Mouse (Mus musculus) neural tube, embryonic 15.5 days (tissue): Measurements from ENCODE around the gene Ormdl1. TPM values are rescaled to one million over a fixed set of nuclear protein-coding genes. Genes with fewer than 3 reads are reported as not detected.
A peak's percentile ranks its signal among the peaks of the same experiment; 100 is the strongest.
"Not testable (repeated sequence)": the region's sequence is repeated elsewhere in the genome, so short reads cannot be mapped to it uniquely, and the experiment has no call there.

ENCODE experiments used
- ATAC-seq: fragments of 200-750 bp; cut with Nextera tagmentation; 2 replicates; pipeline ENCODE4 v1.8.0; 2017; ENCODE audit warnings: mild to moderate bottlenecking, moderate TSS enrichment, moderate library complexity; ENCODE audit not compliant: low FRiP score
- H3K27ac ChIP-seq: fragments of 300-500 bp; sonication (generic); replicated peaks from 2 replicates; pipeline ENCODE4 v1.5.1; 2015; ENCODE audit warnings: mild to moderate bottlenecking, inconsistent platforms
- H3K27me3 ChIP-seq: fragments of 300-500 bp; sonication (generic); replicated peaks from 2 replicates; pipeline ENCODE4 v1.6.1; 2015; ENCODE audit warnings: inconsistent platforms
- H3K36me3 ChIP-seq: fragments of 300-500 bp; sonication (generic); 2 replicates; pipeline ENCODE4 v1.6.1; 2015; ENCODE audit warnings: inconsistent platforms
- H3K4me1 ChIP-seq: fragments of 300-500 bp; sonication (generic); 2 replicates; pipeline ENCODE4 v1.6.1; 2015; ENCODE audit warnings: inconsistent platforms
- H3K4me2 ChIP-seq: fragments of 300-500 bp; sonication (generic); 2 replicates; pipeline ENCODE4 v1.6.1; 2015; ENCODE audit warnings: inconsistent platforms, mild to moderate bottlenecking, moderate library complexity
- H3K4me3 ChIP-seq: fragments of 300-500 bp; sonication (generic); replicated peaks from 2 replicates; pipeline ENCODE4 v1.5.1; 2015; ENCODE audit warnings: mild to moderate bottlenecking, inconsistent platforms
- H3K9ac ChIP-seq: fragments of 300-500 bp; sonication (generic); replicated peaks from 2 replicates; pipeline ENCODE4 v1.6.1; 2015; ENCODE audit warnings: mild to moderate bottlenecking, inconsistent platforms
- H3K9me3 ChIP-seq: fragments of 300-500 bp; sonication (generic); replicated peaks from 2 replicates; pipeline ENCODE4 v1.6.1; 2016; ENCODE audit warnings: inconsistent platforms
- WGBS: fragments of 180-500 bp; shearing (Covaris S2); methylation state at CpG from one replicate; pipeline ENCODE4 v1.1.7; 2015; ENCODE audit warnings: mixed read lengths; 5-methylcytosine and 5-hydroxymethylcytosine counted together
- polyA plus RNA-seq: library from polyadenylated mRNA; unstranded; fragments of >200 nt; fragmentation: Nextera tagmentation; extraction: Ambion mirVana; gene quantifications from 2 replicates; pipeline ENCODE4 v1.2.1, GENCODE M21; 2015

Ormdl1 gene
- polyA plus RNA-seq, 1 experiment from 2014 or later: 42.7 TPM

GRCm38 (mm10) chr1:53324827-53325494 lies 28.1 kb downstream of the Ormdl1 start:
- Histone ChIP-seq H3K4me3 (no peak overlapping the region), H3K27ac (no peak overlapping the region), H3K9me3 (no peaks in the 10 kb centered on the region), H3K27me3 (no peaks in the 10 kb centered on the region), H3K9ac (no peak overlapping the region), H3K36me3 (peaks cover 8% of the 10 kb centered on the region), H3K4me1 (no peaks in the 10 kb centered on the region), H3K4me2 (no peak overlapping the region)
- no peak for ATAC-seq
- WGBS: 96% methylated on average over 5 of the region's 5 CpGs

GRCm38 (mm10) chr1:53333527-53333926 lies 36.6 kb downstream of the Ormdl1 start:
- not testable (repeated sequence) for H3K27ac ChIP-seq
- 86% methylated on average over 5 of the region's 5 CpGs for WGBS

DNA sequence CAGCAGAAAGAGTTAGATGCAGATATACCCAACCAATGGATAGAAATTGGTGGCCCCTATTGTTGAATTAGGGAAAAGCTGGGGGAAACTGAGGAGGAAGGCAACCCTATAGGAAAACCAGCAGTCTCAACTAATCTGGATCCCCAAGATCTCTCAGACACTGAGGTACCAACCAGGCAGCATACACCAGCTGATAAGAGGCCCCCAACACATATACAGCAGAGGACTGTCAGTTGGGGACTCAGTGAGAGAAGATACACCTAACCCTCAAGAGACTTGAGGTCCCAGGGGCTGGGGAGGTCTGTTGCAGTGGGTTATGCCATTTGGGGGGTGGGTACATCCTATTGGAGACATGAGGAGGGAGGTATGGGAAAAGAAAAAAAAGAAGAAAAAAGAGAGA lies 38.6 kb downstream of the Ormdl1 start:
- Histone ChIP-seq H3K4me2 (no peak overlapping the region), H3K9me3 (peaks cover 3% of the 10 kb centered on the region; the same call in 1 of the 2 replicates), H3K9ac (no peak overlapping the region), H3K4me1 (no peaks in the 10 kb centered on the region), H3K36me3 (peaks cover 3% of the 10 kb centered on the region; the same call in 1 of the 2 replicates), H3K27me3 (no peaks in the 10 kb centered on the region), H3K27ac (no peak overlapping the region), H3K4me3 (no peak overlapping the region)
- no peak for ATAC-seq

More at GRCm38 (mm10) chr1:53333527-53333926, 36.6 kb downstream of the Ormdl1 start:
- H3K36me3 ChIP-seq, H3K27me3 ChIP-seq, H3K9ac ChIP-seq, H3K4me1 ChIP-seq, H3K9me3 ChIP-seq, H3K4me3 ChIP-seq, H3K4me2 ChIP-seq, ATAC-seq: not testable (repeated sequence)

DNA sequence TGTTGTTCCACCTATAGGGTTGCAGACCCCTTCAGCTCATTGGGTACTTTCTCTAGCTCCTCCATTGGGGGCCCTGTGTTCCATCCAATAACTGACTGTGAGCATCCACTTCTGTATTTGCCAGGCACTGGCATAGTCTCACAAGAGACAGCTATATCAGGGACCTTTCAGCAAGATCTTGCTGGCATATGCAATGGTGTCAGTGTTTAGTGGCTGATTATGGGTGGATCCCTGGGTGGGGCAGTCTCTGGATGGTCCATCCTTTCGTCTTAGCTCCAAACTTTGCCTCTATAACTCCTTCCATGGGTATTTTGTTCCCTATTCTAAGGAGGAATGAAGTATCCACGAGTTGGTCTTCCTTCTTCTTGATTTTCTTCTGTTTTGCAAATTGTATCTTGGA lies 40.5 kb downstream of the Ormdl1 start:
- H3K27ac ChIP-seq, H3K4me2 ChIP-seq, H3K4me1 ChIP-seq, H3K4me3 ChIP-seq, H3K27me3 ChIP-seq, H3K9ac ChIP-seq, ATAC-seq: not testable (repeated sequence)
- 72% methylated on average over 2 of the region's 2 CpGs for WGBS
- peaks cover 15% of the 10 kb centered on the region; the same call in 1 of the 2 replicates for H3K9me3 ChIP-seq
- H3K36me3 ChIP-seq: peaks cover 21% of the 10 kb centered on the region

DNA sequence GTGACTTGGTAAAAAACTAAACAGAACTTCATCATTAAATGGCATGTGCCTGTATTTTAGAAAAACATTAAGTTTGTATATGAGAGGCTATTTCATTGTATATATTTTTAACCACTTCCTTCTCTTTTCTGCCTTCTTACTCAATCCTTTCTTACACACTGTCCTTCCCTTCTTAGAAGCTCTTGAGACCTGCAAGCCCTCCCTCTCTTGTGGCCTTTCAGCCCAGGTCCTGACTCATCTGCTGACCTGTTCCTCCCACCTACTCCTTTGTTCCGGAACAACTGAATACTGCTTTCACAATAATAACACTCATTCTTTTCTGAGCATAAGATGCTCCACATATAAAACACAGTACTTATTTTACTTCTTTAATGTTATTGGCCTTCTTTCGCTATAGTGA lies 44.2 kb downstream of the Ormdl1 start:
- ATAC-seq: no peak
- no peaks in the 10 kb centered on the region for H3K27me3 ChIP-seq
- H3K4me1 ChIP-seq: no peaks in the 10 kb centered on the region
- H3K9me3 ChIP-seq: peaks cover 15% of the 10 kb centered on the region; the same call in 1 of the 2 replicates
- no peak overlapping the region for H3K4me2 ChIP-seq
- peaks cover 50% of the 10 kb centered on the region for H3K36me3 ChIP-seq
- 99% methylated on average over 2 of the region's 2 CpGs for WGBS
- no peak overlapping the region for H3K4me3 ChIP-seq
- no peak overlapping the region for H3K9ac ChIP-seq
- H3K27ac ChIP-seq: no peak overlapping the region

DNA sequence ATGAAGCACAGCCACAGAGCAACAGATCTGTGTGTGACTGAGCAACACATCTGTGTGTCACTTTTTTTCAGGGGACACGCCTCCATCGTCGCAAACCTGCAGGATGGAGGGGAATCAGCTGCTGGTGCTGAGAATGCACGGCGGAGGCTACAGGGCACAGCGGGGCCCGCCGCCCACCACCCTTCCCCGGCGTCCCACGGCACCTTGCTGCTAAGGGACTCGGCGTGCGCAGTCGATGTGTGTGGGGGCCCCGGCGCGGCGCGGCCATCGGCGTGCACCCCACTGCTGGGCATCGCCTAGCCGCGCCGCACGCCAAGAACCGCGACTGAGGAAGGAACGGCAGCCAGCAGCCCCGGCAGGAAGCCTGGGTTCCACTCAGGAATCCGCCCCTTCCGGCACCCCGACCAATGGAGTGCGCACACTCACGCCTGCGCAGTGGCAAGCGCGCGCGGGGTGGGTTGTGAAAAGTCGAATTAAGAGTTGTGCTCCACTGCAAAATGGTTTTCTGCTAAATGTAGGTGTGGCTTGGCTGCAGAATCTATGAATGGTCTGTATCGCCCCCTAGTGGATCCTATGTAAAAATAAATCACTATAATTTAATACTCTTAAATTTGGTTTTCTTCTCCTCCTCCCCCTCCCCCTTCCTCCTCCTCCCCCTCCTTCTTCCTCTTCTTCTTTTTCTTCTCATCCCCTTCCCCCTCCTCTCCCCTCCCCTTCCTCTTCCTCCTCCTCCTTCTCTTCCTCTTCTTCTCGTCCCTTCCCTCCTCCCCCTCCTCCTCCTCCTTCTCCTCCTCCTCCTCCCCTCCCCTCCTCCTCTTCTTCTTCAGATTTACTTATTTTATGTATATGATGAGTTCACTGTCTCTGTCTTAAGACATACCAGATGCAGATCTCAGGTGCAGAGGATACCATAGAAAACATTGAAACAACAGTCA lies 55.7 kb downstream of the Ormdl1 start, which contains the start of the genes Asdurf, Gm28551 and Asnsd1:
Asdurf (minus strand) TSS at position 293 of the 935 bp plus-strand sequence.
Gm28551 (minus strand) TSS at position 341 of the 935 bp plus-strand sequence.
Asnsd1 (minus strand) TSS at position 426 of the 935 bp plus-strand sequence.
- peak; percentile 100 for ATAC-seq
- Histone ChIP-seq H3K4me3 (peak within 1 kb of the TSS; percentile 90), H3K27me3 (no peaks in the 10 kb centered on the region), H3K4me1 (peaks cover 9% of the 10 kb centered on the region), H3K9ac (peak within 1 kb of the TSS; percentile 96), H3K36me3 (peaks cover 14% of the 10 kb centered on the region), H3K4me2 (peak within 1 kb of the TSS; percentile 56), H3K27ac (peak within 1 kb of the TSS; percentile 93), H3K9me3 (no peaks in the 10 kb centered on the region)
- WGBS: 0% methylated on average over 44 of the region's 44 CpGs

- no peak overlapping the region for H3K27ac ChIP-seq
Measured at GRCm38 (mm10) chr1:53358988-53359387, 62.1 kb downstream of the Ormdl1 start.

More at GRCm38 (mm10) chr1:53358988-53359387, 62.1 kb downstream of the Ormdl1 start:
- Histone ChIP-seq H3K9ac (no peak overlapping the region), H3K4me2 (no peak overlapping the region), H3K4me3 (no peak overlapping the region), H3K36me3 (no peaks in the 10 kb centered on the region), H3K4me1 (no peaks in the 10 kb centered on the region), H3K9me3 (no peaks in the 10 kb centered on the region), H3K27me3 (no peaks in the 10 kb centered on the region)
- no peak for ATAC-seq

Other genes with a start within 250 kb of the Ormdl1 start
- gene Mstn, start 235.5 kb upstream of the Ormdl1 start, polyA plus RNA-seq: 0.74 and 0.81 TPM in 2 replicates
- gene 1700019A02Rik, start 109.5 kb upstream of the Ormdl1 start, polyA plus RNA-seq: not detected in 2 replicates
- gene Pms1, start 77 bp upstream of the Ormdl1 start, polyA plus RNA-seq: 10.1 and 13.4 TPM in 2 replicates
- gene Gm28778, start within 50 bp of the Ormdl1 start, polyA plus RNA-seq: not detected in 2 replicates
- 21.3 and 21.8 TPM in 2 replicates for gene Osgepl1, start 16.5 kb downstream of the Ormdl1 start, polyA plus RNA-seq
- gene Asdurf, start 55.5 kb downstream of the Ormdl1 start, polyA plus RNA-seq: 8.9 and 12.0 TPM in 2 replicates
- gene Gm28551, start 55.6 kb downstream of the Ormdl1 start, polyA plus RNA-seq: 2.3 and 3.1 TPM in 2 replicates
- 57.3 and 61.2 TPM in 2 replicates for gene Asnsd1, start 55.7 kb downstream of the Ormdl1 start, polyA plus RNA-seq